Mouse (Mus musculus) cerebellum, postnatal 25 days (tissue): ENCODE measurements around the gene Rchy1.

Source experiments
- DNase-seq, 2 experiments: peaks; one replicate each; pipeline ENCODE4 v3.0.0; 2021; ENCODE audit warnings: mixed read lengths in 2 of 2

Gene Rchy1

GRCm38 (mm10) chr5:91962639-91963440, at the start of gene Rchy1:
Gene Rchy1, minus strand, starts transcription at chr5:91963068.
- DNase-seq: peak; percentile 94 to 96

- no peak for DNase-seq
Measured at GRCm38 (mm10) chr5:92011756-92012155, 48.9 kb upstream of the Rchy1 start.

- no peak for DNase-seq
Measured at GRCm38 (mm10) chr5:92009827-92010226, 47.0 kb upstream of the Rchy1 start.

- DNase-seq: peak in 1 of 2 experiments; percentile 4
Measured at GRCm38 (mm10) chr5:92003011-92003410, 40.1 kb upstream of the Rchy1 start.

GRCm38 (mm10) chr5:92000770-92001169, 37.9 kb upstream of the Rchy1 start:
- DNase-seq: no peak

- no peak for DNase-seq
Measured at GRCm38 (mm10) chr5:91994546-91994945, 31.7 kb upstream of the Rchy1 start.

GRCm38 (mm10) chr5:91993061-91993460, 30.2 kb upstream of the Rchy1 start:
- no peak for DNase-seq

- no peak for DNase-seq
Measured at GRCm38 (mm10) chr5:91991191-91991937, 28.5 kb upstream of the Rchy1 start.

GRCm38 (mm10) chr5:91989261-91989660, 26.4 kb upstream of the Rchy1 start:
- no peak for DNase-seq

- DNase-seq: no peak
Measured at GRCm38 (mm10) chr5:91987799-91988198, 24.9 kb upstream of the Rchy1 start.

- DNase-seq: no peak
Measured at GRCm38 (mm10) chr5:91987236-91987635, 24.4 kb upstream of the Rchy1 start, which contains the start of gene Odaph. Gene Odaph, plus strand, starts transcription at chr5:91987475.

GRCm38 (mm10) chr5:91985721-91986120, 22.9 kb upstream of the Rchy1 start:
- no peak for DNase-seq

GRCm38 (mm10) chr5:91983490-91983889, 20.6 kb upstream of the Rchy1 start:
- no peak for DNase-seq

GRCm38 (mm10) chr5:91981176-91981840, 18.4 kb upstream of the Rchy1 start:
- no peak for DNase-seq

- no peak for DNase-seq
Measured at GRCm38 (mm10) chr5:91977397-91977770, 14.5 kb upstream of the Rchy1 start.

GRCm38 (mm10) chr5:91976566-91977396, 13.9 kb upstream of the Rchy1 start:
- DNase-seq: no peak

- DNase-seq: no peak
Measured at GRCm38 (mm10) chr5:91975758-91976157, 12.9 kb upstream of the Rchy1 start.

GRCm38 (mm10) chr5:91974002-91974401, 11.1 kb upstream of the Rchy1 start:
- DNase-seq: no peak

- DNase-seq: no peak
Measured at GRCm38 (mm10) chr5:91972046-91972445, 9.2 kb upstream of the Rchy1 start.

- no peak for DNase-seq
Measured at GRCm38 (mm10) chr5:91962259-91962638, 619 bp downstream of the Rchy1 start.

- DNase-seq: no peak
Measured at GRCm38 (mm10) chr5:91961370-91961769, 1.5 kb downstream of the Rchy1 start.

- DNase-seq: no peak
Measured at GRCm38 (mm10) chr5:91960606-91961254, 2.1 kb downstream of the Rchy1 start.
